Mouse (Mus musculus) CD4-positive helper T cell, adult 2 months (primary cell): ENCODE results near the gene Xpnpep2.

Source experiments
- DNase-seq: peaks from one replicate; pipeline ENCODE4 v3.0.0-alpha.2; 2012; ENCODE audit warnings: low read depth, missing footprints, low spot score

The Xpnpep2 gene

GRCm38 (mm10) chrX:48158229-48158919, 49.8 kb downstream of the Xpnpep2 start:
- DNase-seq = no peak

- DNase-seq = no peak
Measured at GRCm38 (mm10) chrX:48169892-48170291, 61.4 kb downstream of the Xpnpep2 start.

- DNase-seq = no peak
Measured at GRCm38 (mm10) chrX:48170368-48170767, 61.8 kb downstream of the Xpnpep2 start.

GRCm38 (mm10) chrX:48181844-48182243, 73.3 kb downstream of the Xpnpep2 start:
- DNase-seq = no peak

- DNase-seq = no peak
Measured at GRCm38 (mm10) chrX:48184703-48185102, 76.2 kb downstream of the Xpnpep2 start.
